Comparison of ENCODE assay signal across 8 mouse cellular contexts in the genomic region with DNA sequence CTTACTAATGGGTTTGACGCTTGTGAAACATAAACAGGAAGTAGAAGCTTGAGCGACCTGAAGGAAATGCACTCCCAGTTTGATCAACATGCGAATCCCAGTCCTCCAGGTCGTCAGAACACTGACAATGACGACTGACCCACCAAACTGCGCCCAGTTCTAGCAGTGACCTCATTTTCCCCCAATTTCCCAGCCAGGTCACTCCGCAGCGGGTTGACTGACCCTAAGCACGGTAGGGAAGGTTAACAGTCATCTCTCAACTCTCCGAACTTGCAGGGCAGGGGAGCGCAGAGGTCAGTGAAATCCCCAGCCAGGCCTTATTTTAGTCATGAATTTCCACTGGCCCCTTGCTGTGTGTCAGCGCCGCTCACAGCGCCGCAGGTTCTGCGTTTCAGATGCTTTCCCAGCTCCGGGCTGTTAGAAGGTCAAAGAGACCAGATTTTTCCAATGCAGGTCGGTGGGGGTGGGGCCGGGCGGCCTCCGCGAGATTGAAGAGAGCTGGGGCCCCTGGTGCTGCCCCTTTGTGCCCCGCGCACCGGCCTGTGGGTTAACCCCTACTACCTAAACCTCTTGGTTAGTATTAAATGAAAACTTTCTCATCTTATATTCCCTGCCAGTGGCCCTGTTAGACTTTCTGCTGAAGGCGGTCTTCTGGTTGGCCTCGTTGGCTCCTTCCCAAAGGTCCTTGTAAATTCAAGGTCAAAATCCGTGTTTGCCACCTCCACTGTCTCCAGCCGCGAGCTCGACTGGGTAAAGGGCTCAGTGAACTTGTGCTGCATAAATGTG. TPM values are rescaled to one million over a fixed set of nuclear protein-coding genes. Genes with fewer than 3 reads are reported as not detected.
DNase-seq lines count a peak whose midpoint lies in the region; ATAC-seq and TF ChIP-seq lines count a peak whose summit lies in the region.

No protein-coding gene starts in this region.

- intact Hi-C loops in gastrocnemius, postnatal 36 days (cut with DNase I): loop anchor here (2.0 kb wide), 1 partner anchor 88 kb away; no protein-coding TSS in a partner anchor

- WGBS in liver, adult 2 months: under 1% methylated on average over 31 of the region's 31 CpGs
- 4% methylated on average over 31 of the region's 31 CpGs for WGBS in midbrain, postnatal 0 days

- peaks cover 5% of the 10 kb centered on the region for H3K4me1 ChIP-seq in liver, adult 2 months (ENCODE audit: control insufficient read depth, insufficient read depth, low read length)
- 0 out of 2 replicates have a peak, but pooled peaks cover 7% of the 10 kb centered on the region for H3K4me1 ChIP-seq in midbrain, postnatal 0 days (ENCODE audit: insufficient read depth, low read length)
- H3K4me1 ChIP-seq in testis, adult 2 months (ENCODE audit: control insufficient read depth, insufficient read depth, low read length): peaks cover 4% of the 10 kb centered on the region

- TF ChIP-seq POLR2A in liver, adult 2 months (IDR thresholded peaks at IDR 0.05; ENCODE audit: extremely low read depth, insufficient read depth, low read length): no peak
- no peak for TF ChIP-seq POLR2A in testis, adult 2 months (IDR thresholded peaks at IDR 0.05; ENCODE audit: control insufficient read depth, low read depth, low read length)

- peak overlapping the region; percentile 86 for H3K4me2 ChIP-seq in midbrain, postnatal 0 days (ENCODE audit: low read depth, low read length, poor library complexity, severe bottlenecking)

- no peaks in the 10 kb centered on the region for H3K27me3 ChIP-seq in liver, adult 2 months (ENCODE audit: control insufficient read depth, insufficient read depth, low read length)
- H3K27me3 ChIP-seq in midbrain, postnatal 0 days (ENCODE audit: insufficient read depth, low read length): no peaks in the 10 kb centered on the region
- H3K27me3 ChIP-seq in testis, adult 2 months (ENCODE audit: control insufficient read depth, insufficient read depth, low read length): no peaks in the 10 kb centered on the region

- no peaks in the 10 kb centered on the region for H3K9me3 ChIP-seq in midbrain, postnatal 0 days (ENCODE audit: low read length)

- H3K9ac ChIP-seq in liver, adult 2 months (ENCODE audit: low read depth, low read length): peak overlapping the region; percentile 76
- peak overlapping the region; percentile 77 for H3K9ac ChIP-seq in midbrain, postnatal 0 days (replicated peaks; ENCODE audit: low read length, poor library complexity, severe bottlenecking)

- H3K36me3 ChIP-seq in liver, adult 2 months (ENCODE audit: control insufficient read depth, insufficient read depth, low read length): peaks cover 11% of the 10 kb centered on the region; the same call in 1 of the 2 replicates
- H3K36me3 ChIP-seq in midbrain, postnatal 0 days (ENCODE audit: insufficient read depth, low read length): no peaks in the 10 kb centered on the region
- H3K36me3 ChIP-seq in testis, adult 2 months (ENCODE audit: control insufficient read depth, insufficient read depth, low read length): no peaks in the 10 kb centered on the region

- no peak for TF ChIP-seq CTCF in liver, adult 2 months (IDR thresholded peaks at IDR 0.05; ENCODE audit: low read depth, low read length)
- TF ChIP-seq CTCF in midbrain, postnatal 0 days (IDR thresholded peaks at IDR 0.05): no peak
- TF ChIP-seq CTCF in testis, adult 2 months (IDR thresholded peaks at IDR 0.05; ENCODE audit: control insufficient read depth, insufficient read depth, insufficient replicate concordance, low read depth, low read length): no peak

- H3K79me2 ChIP-seq in liver, adult 2 months (ENCODE audit: control insufficient read depth, insufficient read depth, low read length): no peaks in the 10 kb centered on the region; the same call in 1 of the 2 replicates

- H3K4me3 ChIP-seq in liver, adult 2 months (ENCODE audit: insufficient read depth, low read depth, low read length): peak overlapping the region; percentile 57
- peak overlapping the region; percentile 61 for H3K4me3 ChIP-seq in midbrain, postnatal 0 days (ENCODE audit: low read depth, low read length)
- peak overlapping the region; percentile 47 for H3K4me3 ChIP-seq in testis, adult 2 months (ENCODE audit: control insufficient read depth, low read depth, low read length)

- peak overlapping the region; percentile 92 for H3K27ac ChIP-seq in liver, adult 2 months (replicated peaks; ENCODE audit: insufficient read depth, low read depth, low read length)
- peak overlapping the region; percentile 90 for H3K27ac ChIP-seq in midbrain, postnatal 0 days (ENCODE audit: low read depth, low read length)
- H3K27ac ChIP-seq in testis, adult 2 months (ENCODE audit: control insufficient read depth, insufficient read depth, low read depth, low read length): peak overlapping the region; percentile 73

- DNase-seq in ZHBTc4 (ENCODE audit: low read depth, low spot score): peak; percentile 84
- DNase-seq in cerebellum, adult 9-11 months: peak; percentile 85
- DNase-seq in gastrocnemius, postnatal 36 days: peak; percentile 59 to 66
- peak; percentile 95 for DNase-seq in liver, adult 2 months (ENCODE audit: extremely low read depth, low read depth, low spot score)
- DNase-seq in midbrain, postnatal 0 days (ENCODE audit: low spot score): peak; percentile 22
- no peak for DNase-seq in retina, embryonic 14.5 days (ENCODE audit: low spot score)

- ATAC-seq in inflammation-experienced regulatory T-cells, adult 6 months: peak; percentile 26
- no peak for ATAC-seq in midbrain, postnatal 0 days (ENCODE audit: low FRiP score)

RNA-seq across cellular contexts. Expression of a gene that starts 1.8 kb away (rescaled TPM):
- total RNA-seq in gastrocnemius, postnatal 36 days (2021): 100 to 1,000 TPM in 1 of 2 experiments, 10 to 100 TPM in 1; 71.8 to 106 TPM
- polyA plus RNA-seq in inflammation-experienced regulatory T-cells, adult 6 months (2017; shearing (Covaris generic)): 100 to 1,000 TPM in 2 of 3 experiments, 10 to 100 TPM in 1; 98.8 to 258 (median 129) TPM
- 33.0 and 35.0 TPM in 2 replicates for total RNA-seq in liver, adult 2 months (2014; rRNA removed)
- polyA plus RNA-seq in liver, adult 2 months (2012; rRNA removed): 16.4 and 17.4 TPM in 2 replicates
- total RNA-seq in midbrain, postnatal 0 days (2014; rRNA removed): 8.8 and 10.8 TPM in 2 replicates
- polyA plus RNA-seq in midbrain, postnatal 0 days (2015; fragmentation: Nextera tagmentation; extraction: Ambion mirVana): 5.9 and 7.9 TPM in 2 replicates
- polyA plus RNA-seq in testis, adult 2 months (2012; rRNA removed): 1.8 and 2.2 TPM in 2 replicates
